Mouse (Mus musculus) lung, adult 2 months (tissue): ENCODE data around the gene Vegfa. TPM values are rescaled to one million over a fixed set of nuclear protein-coding genes. Genes with fewer than 3 reads are reported as not detected.
A peak's percentile ranks its signal among the peaks of the same experiment; 100 is the strongest.

Experiments used
- DNase-seq: peaks from one replicate; pipeline ENCODE4 v3.0.0; 2022
- H3K4me1 ChIP-seq: fragments of 200-500 bp; 2 replicates; pipeline ENCODE4 v1.6.1; 2011; ENCODE audit warnings: low read length; ENCODE audit not compliant: control insufficient read depth, insufficient read depth
- H3K4me3 ChIP-seq: fragments of 200-500 bp; replicated peaks from 2 replicates; pipeline ENCODE3; 2011; ENCODE audit warnings: low read depth, mild to moderate bottlenecking, control low read depth, low read length; ENCODE audit errors: extremely low read depth
- CTCF ChIP-seq: fragments of 200-500 bp; IDR thresholded peaks from 2 replicates; pipeline ENCODE4 v1.5.1; 2011; ENCODE audit warnings: mild to moderate bottlenecking, low read length, control low read depth; ENCODE audit not compliant: insufficient read depth
- POLR2A ChIP-seq: fragments of 200-500 bp; IDR thresholded peaks from 2 replicates; pipeline ENCODE4 v1.6.1; 2011; ENCODE audit warnings: low read depth, mild to moderate bottlenecking, control low read depth, low read length, borderline replicate concordance; ENCODE audit errors: extremely low read depth
- WGBS: fragments of 180-500 bp; shearing (Covaris S2); methylation state at CpG from one replicate; pipeline ENCODE4 v1.1.7; 2018; 5-methylcytosine and 5-hydroxymethylcytosine counted together
- polyA plus RNA-seq: library from polyadenylated mRNA; depleted of rRNA; stranded (reverse); fragments of >200 nt; gene quantifications from 2 replicates; pipeline ENCODE4 v1.2.3, GENCODE M21; 2012; rRNA removed

Gene Vegfa
- polyA plus RNA-seq, 1 experiment: 1,453 TPM

GRCm38 (mm10) chr17:45969596-45969995, 62.6 kb downstream of the Vegfa start:
- peak; percentile 48 for DNase-seq
- Histone ChIP-seq H3K4me3 (no peak overlapping the region), H3K4me1 (0 out of 2 replicates have a peak, but pooled peaks cover 2% of the 10 kb centered on the region)
- TF ChIP-seq POLR2A: no peak
- no peak for TF ChIP-seq CTCF
- WGBS: 62% methylated on average over 8 of the region's 8 CpGs

- H3K4me1 ChIP-seq: no peaks in the 10 kb centered on the region
- no peak for DNase-seq
- no peak overlapping the region for H3K4me3 ChIP-seq
- TF ChIP-seq CTCF (no peak), POLR2A (no peak)
- WGBS: 84% methylated on average over 11 of the region's 11 CpGs
Measured at GRCm38 (mm10) chr17:45968341-45968740, 63.8 kb downstream of the Vegfa start.

Other genes starting within 250 kb of the Vegfa start
- gene Mrps18a, start 78.6 kb upstream of the Vegfa start, polyA plus RNA-seq: 41.3 and 44.9 TPM in 2 replicates
- 26.0 and 28.1 TPM in 2 replicates for gene Rsph9, start 111.8 kb upstream of the Vegfa start, polyA plus RNA-seq
- 13.1 and 13.8 TPM in 2 replicates for gene Mad2l1bp, start 121.2 kb upstream of the Vegfa start, polyA plus RNA-seq
- gene Gtpbp2, start 128.7 kb upstream of the Vegfa start, polyA plus RNA-seq: 134 and 161 TPM in 2 replicates
- gene Polh, start 170.3 kb upstream of the Vegfa start, polyA plus RNA-seq: 3.4 and 4.2 TPM in 2 replicates
- 15.2 and 19.6 TPM in 2 replicates for gene Xpo5, start 170.4 kb upstream of the Vegfa start, polyA plus RNA-seq
- 35.9 and 39.5 TPM in 2 replicates for gene Polr1c, start 215.7 kb upstream of the Vegfa start, polyA plus RNA-seq
- 208 and 209 TPM in 2 replicates for gene Yipf3, start 215.7 kb upstream of the Vegfa start, polyA plus RNA-seq
- gene Lrrc73, start 221.2 kb upstream of the Vegfa start, polyA plus RNA-seq: 6.8 TPM in 2 replicates